Mouse (Mus musculus) embryonic fibroblast, embryonic 13.5 days (primary cell): Measurements from ENCODE around the gene Muc13.

Source experiments
- CTCF ChIP-seq: IDR thresholded peaks from 2 replicates; pipeline ENCODE4 v1.5.1; 2011; ENCODE audit warnings: mild to moderate bottlenecking, control low read depth, low read length, moderate library complexity, borderline replicate concordance; ENCODE audit not compliant: insufficient read depth
- POLR2A ChIP-seq: IDR thresholded peaks from 2 replicates; pipeline ENCODE4 v1.6.1; 2011; ENCODE audit warnings: low read depth, mild to moderate bottlenecking, control low read depth, low read length, moderate library complexity

GRCm38 (mm10) chr16:33747346-33747954 is 46.4 kb upstream of the Muc13 start:
- TF ChIP-seq POLR2A (no peak), CTCF (no peak)
